Mouse (Mus musculus) CH12.LX (cell line): ENCODE measurements around the gene Etfdh. TPM values are rescaled to one million over a fixed set of nuclear protein-coding genes. Genes with fewer than 3 reads are reported as not detected.

ENCODE experiments used
- DNase-seq: peaks from one replicate; pipeline ENCODE4 v3.0.0-alpha.2; 2013; ENCODE audit errors: extremely low read depth
- H3K27ac ChIP-seq: 2 replicates; pipeline ENCODE4 v1.5.1; 2012; ENCODE audit warnings: low read depth, mild to moderate bottlenecking, control low read depth, moderate library complexity; ENCODE audit not compliant: insufficient read depth
- H3K27me3 ChIP-seq: replicated peaks from 2 replicates; pipeline ENCODE3; 2012; ENCODE audit warnings: inconsistent platforms
- H3K36me3 ChIP-seq, 2 experiments: replicated peaks in 1 of 2; 2 replicates each; pipeline versions ENCODE3 to v1.6.1; 2012; ENCODE audit warnings: inconsistent platforms in 1 of 2, low read length in 1 of 2, mild to moderate bottlenecking in 1 of 2, mixed read lengths in 1 of 2, moderate library complexity in 1 of 2; ENCODE audit not compliant: control insufficient read depth in 1 of 2, insufficient read depth in 1 of 2
- H3K4me1 ChIP-seq, 2 experiments: 2 replicates each; pipeline ENCODE4 v1.6.1; 2012; ENCODE audit warnings: inconsistent platforms in 1 of 2, moderate library complexity in 1 of 2; ENCODE audit not compliant: insufficient read depth in 2 of 2, control insufficient read depth in 1 of 2
- H3K4me2 ChIP-seq: 2 replicates; pipeline ENCODE4 v1.6.1; 2012; ENCODE audit warnings: low read depth, mild to moderate bottlenecking, control low read depth; ENCODE audit not compliant: poor library complexity, insufficient read depth, severe bottlenecking
- H3K4me3 ChIP-seq, 3 experiments: fragments of 150-350 bp in 1 of 3; sonication (generic) in 1 of 3; replicated peaks in 1 of 3; 2 replicates each; pipeline versions ENCODE3 to v1.5.1; 2011 to 2012; ENCODE audit warnings: low read depth in 2 of 3, low read length in 2 of 3, mild to moderate bottlenecking in 2 of 3, moderate library complexity in 2 of 3, control low read depth in 1 of 3, improper control_type of control experiment in 1 of 3, inconsistent platforms in 1 of 3, mixed read lengths in 1 of 3; ENCODE audit not compliant: poor library complexity in 1 of 3
- H3K79me2 ChIP-seq: replicated peaks from 2 replicates; pipeline ENCODE4 v1.6.1; 2012; ENCODE audit warnings: mild to moderate bottlenecking, moderate library complexity; ENCODE audit not compliant: control insufficient read depth, poor library complexity, insufficient read depth, severe bottlenecking; ENCODE audit errors: extremely low read depth
- H3K9ac ChIP-seq: 2 replicates; pipeline ENCODE4 v1.6.1; 2012; ENCODE audit warnings: low read depth, mild to moderate bottlenecking, control low read depth, moderate library complexity; ENCODE audit not compliant: insufficient read depth
- H3K9me3 ChIP-seq: replicated peaks from 2 replicates; pipeline ENCODE3; 2012; ENCODE audit warnings: low read length, inconsistent platforms, mixed read lengths
- CHD1 ChIP-seq: IDR thresholded peaks from 2 replicates; pipeline ENCODE4 v1.6.1; 2012; ENCODE audit warnings: low read depth, low read length, improper control_type of control experiment, inconsistent platforms
- CHD2 ChIP-seq: IDR thresholded peaks from 2 replicates; pipeline ENCODE4 v1.6.1; 2011; ENCODE audit warnings: low read length, improper control_type of control experiment
- CTCF ChIP-seq, 2 experiments: IDR thresholded peaks in 1 of 2; conservative IDR thresholded peaks in 1 of 2; 2 replicates each; pipeline ENCODE4 v1.5.1; 2011 to 2012; ENCODE audit warnings: low read depth in 2 of 2, low read length in 2 of 2, improper control_type of control experiment in 1 of 2, inconsistent platforms in 1 of 2, mild to moderate bottlenecking in 1 of 2, moderate library complexity in 1 of 2
- E2F4 ChIP-seq: IDR thresholded peaks from 2 replicates; pipeline ENCODE4 v1.6.1; 2011; ENCODE audit warnings: low read depth, low read length, improper control_type of control experiment; ENCODE audit not compliant: insufficient replicate concordance
- ELF1 ChIP-seq: IDR thresholded peaks from 2 replicates; pipeline ENCODE4 v1.6.1; 2014; ENCODE audit warnings: low read depth, mild to moderate bottlenecking, inconsistent platforms, low read length, improper control_type of control experiment
- EP300 ChIP-seq: IDR thresholded peaks from 2 replicates; pipeline ENCODE4 v1.6.1; 2011; ENCODE audit warnings: low read length, improper control_type of control experiment
- ETS1 ChIP-seq: conservative IDR thresholded peaks from 2 replicates; pipeline ENCODE4 v1.6.1; 2012; ENCODE audit warnings: low read depth, mild to moderate bottlenecking, inconsistent platforms, low read length, improper control_type of control experiment, moderate library complexity
- HCFC1 ChIP-seq: IDR thresholded peaks from 2 replicates; pipeline ENCODE4 v1.6.1; 2012; ENCODE audit warnings: low read depth, mild to moderate bottlenecking, inconsistent platforms, low read length, improper control_type of control experiment
- IRF4 ChIP-seq: IDR thresholded peaks from 2 replicates; pipeline ENCODE4 v1.6.1; 2014; ENCODE audit warnings: low read depth, mild to moderate bottlenecking, inconsistent platforms, low read length, improper control_type of control experiment
- JUN ChIP-seq: IDR thresholded peaks from 2 replicates; pipeline ENCODE4 v1.6.1; 2011; ENCODE audit warnings: low read depth, mild to moderate bottlenecking, low read length, improper control_type of control experiment, moderate library complexity; ENCODE audit not compliant: insufficient read depth
- JUND ChIP-seq: conservative IDR thresholded peaks from 2 replicates; pipeline ENCODE4 v1.6.1; 2011; ENCODE audit warnings: low read depth, low read length, improper control_type of control experiment
- KAT2A ChIP-seq: IDR thresholded peaks from 2 replicates; pipeline ENCODE4 v1.6.1; 2012; ENCODE audit warnings: low read length, improper control_type of control experiment, inconsistent platforms; ENCODE audit not compliant: insufficient replicate concordance
- MAFK ChIP-seq: IDR thresholded peaks from 2 replicates; pipeline ENCODE4 v1.6.1; 2011; ENCODE audit warnings: low read length, improper control_type of control experiment; ENCODE audit not compliant: insufficient replicate concordance
- MXI1 ChIP-seq: IDR thresholded peaks from 2 replicates; pipeline ENCODE4 v1.6.1; 2011; ENCODE audit warnings: mild to moderate bottlenecking, low read depth, low read length, improper control_type of control experiment
- MYC ChIP-seq: IDR thresholded peaks from 2 replicates; pipeline ENCODE4 v1.6.1; 2011; ENCODE audit warnings: low read depth, mild to moderate bottlenecking, improper control_type of control experiment, low read length
- NELFE ChIP-seq: IDR thresholded peaks from 2 replicates; pipeline ENCODE4 v1.6.1; 2011; ENCODE audit warnings: low read depth, low read length, improper control_type of control experiment
- PAX5 ChIP-seq: IDR thresholded peaks from 2 replicates; pipeline ENCODE4 v1.6.1; 2012; ENCODE audit warnings: low read length, inconsistent platforms, mixed read lengths
- POLR2A ChIP-seq: IDR thresholded peaks from 2 replicates; pipeline ENCODE4 v1.6.1; 2011; ENCODE audit warnings: low read depth, mild to moderate bottlenecking, improper control_type of control experiment, low read length
- RAD21 ChIP-seq: IDR thresholded peaks from 2 replicates; pipeline ENCODE4 v1.6.1; 2011; ENCODE audit warnings: low read depth, mild to moderate bottlenecking, low read length, improper control_type of control experiment, moderate library complexity
- RCOR1 ChIP-seq: conservative IDR thresholded peaks from 2 replicates; pipeline ENCODE4 v1.6.1; 2012; ENCODE audit warnings: low read depth, mild to moderate bottlenecking, inconsistent platforms, low read length, improper control_type of control experiment
- SIN3A ChIP-seq: IDR thresholded peaks from 2 replicates; pipeline ENCODE4 v1.6.1; 2012; ENCODE audit warnings: low read length, improper control_type of control experiment, inconsistent platforms
- SMC3 ChIP-seq: IDR thresholded peaks from 2 replicates; pipeline ENCODE4 v1.6.1; 2011; ENCODE audit warnings: low read depth, low read length, improper control_type of control experiment
- TBP ChIP-seq: conservative IDR thresholded peaks from 2 replicates; pipeline ENCODE4 v1.6.1; 2011; ENCODE audit warnings: low read depth, low read length, improper control_type of control experiment
- TCF12 ChIP-seq: IDR thresholded peaks from 2 replicates; pipeline ENCODE4 v1.6.1; 2014; ENCODE audit warnings: low read depth, mild to moderate bottlenecking, inconsistent platforms, low read length, improper control_type of control experiment
- UBTF ChIP-seq: IDR thresholded peaks from 2 replicates; pipeline ENCODE4 v1.6.1; 2012; ENCODE audit warnings: low read depth, mild to moderate bottlenecking, inconsistent platforms, low read length, improper control_type of control experiment, moderate library complexity
- USF1 ChIP-seq: IDR thresholded peaks from 2 replicates; pipeline ENCODE4 v1.6.1; 2014; ENCODE audit warnings: low read depth, mild to moderate bottlenecking, inconsistent platforms, low read length, improper control_type of control experiment
- USF2 ChIP-seq: conservative IDR thresholded peaks from 2 replicates; pipeline ENCODE4 v1.6.1; 2011; ENCODE audit warnings: low read depth, low read length, improper control_type of control experiment
- ZC3H11A ChIP-seq: IDR thresholded peaks from 2 replicates; pipeline ENCODE4 v1.6.1; 2012; ENCODE audit warnings: low read depth, mild to moderate bottlenecking, inconsistent platforms, low read length, improper control_type of control experiment
- ZKSCAN1 ChIP-seq: IDR thresholded peaks from 2 replicates; pipeline ENCODE4 v1.6.1; 2012; ENCODE audit warnings: low read depth, inconsistent platforms, low read length, improper control_type of control experiment, borderline replicate concordance
- ZMIZ1 ChIP-seq: IDR thresholded peaks from 2 replicates; pipeline ENCODE4 v1.6.1; 2012; ENCODE audit warnings: low read depth, mild to moderate bottlenecking, inconsistent platforms, low read length, improper control_type of control experiment
- ZNF384 ChIP-seq: IDR thresholded peaks from 2 replicates; pipeline ENCODE4 v1.6.1; 2012; ENCODE audit warnings: low read depth, low read length, improper control_type of control experiment, inconsistent platforms
- dilution Hi-C: fragments of 300-500 bp; cut with MboI; formaldehyde crosslinking; loops from 2 replicates; pipeline ENCODE4 v1.14.3; 2020; ENCODE audit warnings: low sequenced_read_pairs; ENCODE audit not compliant: extremely low pct_unique_long_range_greater_than_20kb, extremely low pct_ligation_motif_present
- in situ Hi-C: fragments of 300-500 bp; cut with MboI; formaldehyde crosslinking; loops from 3 replicates; pipeline ENCODE4 v1.14.3; 2019; ENCODE audit warnings: low sequenced_read_pairs, low pct_ligation_motif_present, low pct_unique_long_range_greater_than_20kb, mixed read lengths
- polyA plus RNA-seq: library from polyadenylated mRNA; unstranded; fragments of >175 nt; gene quantifications from 2 replicates; pipeline ENCODE4 v1.2.1, GENCODE M21; 2012; ENCODE audit warnings: low read depth; ENCODE audit not compliant: insufficient read length
- total RNA-seq, 2 experiments: library from RNA; depleted of rRNA; stranded (reverse); fragments of 300-350 nt in 1 of 2; fragments of >200 nt in 1 of 2; gene quantifications; 2 replicates each; pipeline ENCODE4 v1.2.3; 2012 to 2014

The Etfdh gene
- total and polyA plus RNA-seq, 3 experiments = 22.0 to 32.1 (median 22.4) TPM

- Histone ChIP-seq H3K9me3 (no peaks in the 10 kb centered on the region), H3K4me1 (no peaks in the 10 kb centered on the region), H3K4me3 (no peak overlapping the region), H3K4me2 (no peak overlapping the region), H3K27ac (no peak overlapping the region), H3K79me2 (no peaks in the 10 kb centered on the region), H3K27me3 (no peaks in the 10 kb centered on the region), H3K36me3 (no peaks in the 10 kb centered on the region), H3K9ac (no peak overlapping the region)
- in situ Hi-C loops = no loop called here
- TF ChIP-seq HCFC1 = no peak
- no peak for TF ChIP-seq MYC
- no peak for TF ChIP-seq ETS1
- TF ChIP-seq ZMIZ1 = no peak
- no peak for TF ChIP-seq EP300
- TF ChIP-seq POLR2A = no peak
- no peak for TF ChIP-seq TBP
- TF ChIP-seq ELF1 = no peak
- TF ChIP-seq CHD2 = no peak
- TF ChIP-seq SIN3A = no peak
- no peak for TF ChIP-seq ZC3H11A
- TF ChIP-seq SMC3 = no peak
- no peak for TF ChIP-seq JUND
- no peak for TF ChIP-seq RCOR1
- TF ChIP-seq E2F4 = no peak
- TF ChIP-seq USF1 = no peak
- no peak for TF ChIP-seq PAX5
- no peak for DNase-seq
- dilution Hi-C loops = no loop called here
Measured at GRCm38 (mm10) chr3:79652129-79652528, 22.8 kb upstream of the Etfdh start.

DNA sequence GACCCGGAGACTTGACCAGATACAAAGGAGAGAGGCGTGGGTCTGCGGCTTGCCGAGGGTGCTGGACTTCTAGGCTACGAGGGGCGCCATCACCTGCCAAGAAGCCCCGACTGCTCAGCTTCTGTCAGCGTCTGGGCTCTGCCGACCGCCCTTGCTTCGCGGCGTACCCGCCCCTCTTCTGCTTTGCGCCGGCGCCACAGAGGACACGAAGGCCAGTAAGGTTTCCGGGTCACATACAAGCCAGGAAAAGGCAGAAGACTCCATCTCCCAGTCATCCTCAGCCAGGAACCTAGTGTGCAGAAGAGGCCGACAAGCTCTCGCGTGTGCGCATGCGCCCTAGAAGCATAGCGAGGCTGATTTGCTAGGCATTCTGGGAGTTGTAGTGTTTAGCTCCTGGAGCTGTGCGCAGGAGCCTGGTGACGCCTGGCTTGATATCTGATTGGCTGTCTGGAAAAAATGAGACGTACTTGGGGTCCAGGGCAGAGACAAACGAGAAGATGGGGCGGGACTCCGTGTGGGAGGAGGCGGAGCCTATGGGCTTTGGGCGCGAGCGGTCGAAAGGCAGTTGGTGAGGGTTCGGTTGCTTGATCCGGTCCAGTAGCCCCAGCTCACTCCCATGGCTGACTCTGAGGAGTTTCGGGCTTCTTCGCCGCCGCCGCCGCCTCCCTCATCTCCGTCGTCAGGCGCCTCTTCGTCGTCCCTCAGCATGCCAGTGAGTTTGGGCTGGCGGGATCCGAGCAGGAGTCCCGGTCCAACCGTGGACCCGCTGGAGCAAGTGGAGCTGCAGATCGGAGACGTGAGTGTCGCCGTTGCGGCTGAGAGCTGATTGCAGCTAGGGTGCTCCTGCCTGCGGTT, 512 bp downstream of the Etfdh start, which contains the start of gene 4930579G24Rik:
TSS of gene 4930579G24Rik (plus strand) at position 519 of the 855 bp plus-strand sequence.
- no peaks in the 10 kb centered on the region for H3K27me3 ChIP-seq
- in situ Hi-C loops (no loop called here), dilution Hi-C loops (no loop called here)
- peaks cover 7% of the 10 kb centered on the region for H3K79me2 ChIP-seq
- peaks cover 4 to 21% of the 10 kb centered on the region in 2 experiments for H3K36me3 ChIP-seq
- DNase-seq = peak; percentile 99
- H3K4me2 ChIP-seq = peak within 1 kb of the TSS; percentile 72
- H3K27ac ChIP-seq = peak within 1 kb of the TSS; percentile 81
- peak within 1 kb of the TSS; percentile 61 to 96 (median 88) for H3K4me3 ChIP-seq
- H3K9me3 ChIP-seq = no peaks in the 10 kb centered on the region
- H3K9ac ChIP-seq = peak within 1 kb of the TSS; percentile 73
- H3K4me1 ChIP-seq = peaks cover 0 to 5% of the 10 kb centered on the region in 2 experiments; a peak in 2 of 4 replicates
- TF ChIP-seq ZKSCAN1 (no peak), CHD1 (no peak), USF2 (0 out of 2 replicates have a peak, but pooled peaks have one; percentile 30), TCF12 (peak; percentile 51; the same call in 1 of the 2 replicates), UBTF (no peak; the same call in 1 of the 2 replicates), POLR2A (peak; percentile 79), CTCF (conservative IDR thresholded peaks at IDR 0.05 in 1 of 2, IDR thresholded peaks at IDR 0.05 in 1 of 2; ENCODE audit: low read depth in 2 of 2, low read length in 2 of 2) (no peak), MXI1 (0 out of 2 replicates have a peak, but pooled peaks have one; percentile 48), NELFE (peak; percentile 51; the same call in 1 of the 2 replicates), SIN3A (no peak; the same call in 1 of the 2 replicates), ETS1 (no peak; the same call in 1 of the 2 replicates), CHD2 (peak; percentile 68), ZNF384 (no peak), SMC3 (no peak), MAFK (no peak), JUN (no peak), IRF4 (no peak; the same call in 1 of the 2 replicates), ELF1 (peak; percentile 94), RAD21 (no peak), PAX5 (no peak), MYC (0 out of 2 replicates have a peak, but pooled peaks have one; percentile 15), KAT2A (peak; percentile 97)
